Mouse (Mus musculus) CD4-positive naive resting alpha-beta T cell, adult 76 days (primary cell): ENCODE data around the gene Gm20929. TPM values are rescaled to one million over a fixed set of nuclear protein-coding genes. Genes with fewer than 3 reads are reported as not detected.

Experiments
- total RNA-seq: library from RNA; stranded (reverse); gene quantifications from one replicate; pipeline ENCODE4 v1.2.4, GENCODE M21; 2023

Gene Gm20929
- not detected for total RNA-seq

DNA sequence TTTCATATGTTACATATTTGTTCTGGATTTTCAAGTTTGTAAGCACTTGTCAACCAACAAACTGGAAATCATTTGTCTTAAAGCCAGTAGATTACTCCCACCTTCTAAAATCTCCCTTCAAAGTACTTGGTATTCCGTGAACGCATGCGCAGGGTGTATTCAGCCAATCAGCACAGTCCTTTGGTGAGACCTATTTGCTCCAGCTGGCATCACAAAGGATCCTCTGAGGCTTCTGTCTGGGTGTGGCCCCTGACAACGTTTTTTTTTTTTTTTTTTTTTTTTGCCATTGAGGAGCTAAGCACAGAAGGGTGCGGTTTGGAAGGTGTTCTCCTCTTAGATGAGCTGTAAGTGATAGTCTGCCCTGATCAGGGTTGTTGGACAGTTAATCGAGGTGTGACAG lies at the start of gene Gm20929:
Gm20929 (plus strand) TSS at position 301 of the 400 bp plus-strand sequence.

